In the genomic region with DNA sequence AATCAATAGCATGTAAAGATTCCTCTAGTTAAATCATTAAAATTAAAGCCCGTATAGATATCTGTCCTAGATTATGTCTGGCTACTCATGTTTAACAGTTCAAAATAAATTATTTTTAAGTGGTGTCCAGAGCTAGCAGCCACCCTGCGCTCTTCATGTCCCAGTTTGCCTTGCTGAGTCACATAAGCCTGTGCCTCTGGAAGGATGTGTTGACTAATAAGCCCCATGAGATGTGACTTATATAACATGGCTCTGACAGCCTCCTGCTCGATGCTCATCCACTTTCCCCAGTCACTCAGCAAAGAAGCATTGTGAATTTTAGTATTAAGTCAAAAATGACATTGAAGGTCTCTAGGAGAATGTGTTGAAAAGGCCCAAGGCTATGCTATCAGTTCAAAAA, we compare ENCODE assay signal across 31 mouse cellular contexts. TPM values are rescaled to one million over a fixed set of nuclear protein-coding genes. Genes with fewer than 3 reads are reported as not detected.
"Had no signal": no experiment of that assay in that cellular context is flagged by ENCODE, and none has a peak within 500 bp of the region (broad histone marks: within the 10 kb centered on the region; RNA-seq: fewer than 3 reads in every experiment).

No protein-coding gene starts in this region.

- H3K27ac ChIP-seq: gastrocnemius, adult 2 months; heart, embryonic 10.5 days; hindbrain, embryonic 10.5 days; hindbrain, embryonic 12.5 days; hindbrain, embryonic 14.5 days; intestine, embryonic 15.5 days; kidney, embryonic 15.5 days; kidney, postnatal 0 days; limb, embryonic 13.5 days; limb, embryonic 15.5 days; liver, embryonic 12.5 days; liver, embryonic 14.5 days had no signal

- H3K4me1 ChIP-seq: heart, embryonic 10.5 days; heart, embryonic 12.5 days; hindbrain, embryonic 12.5 days; intestine, embryonic 15.5 days; kidney, embryonic 15.5 days; limb, embryonic 13.5 days; limb, embryonic 15.5 days; liver, embryonic 12.5 days had no signal

- H3K27me3 ChIP-seq: heart, embryonic 12.5 days; hindbrain, embryonic 12.5 days; intestine, embryonic 15.5 days; kidney, embryonic 15.5 days; limb, embryonic 13.5 days; limb, embryonic 15.5 days; liver, embryonic 12.5 days had no signal

- ATAC-seq: hindbrain, embryonic 16.5 days; inflammation-experienced regulatory T-cells, adult 6 months; intestine, embryonic 15.5 days; intestine, postnatal 0 days; liver, embryonic 12.5 days had no signal

- H3K9me3 ChIP-seq: heart, embryonic 10.5 days; heart, embryonic 12.5 days; hindbrain, embryonic 10.5 days; hindbrain, embryonic 12.5 days; intestine, embryonic 15.5 days; kidney, embryonic 15.5 days; limb, embryonic 15.5 days; liver, embryonic 12.5 days had no signal

- H3K4me3 ChIP-seq: gastrocnemius, adult 2 months; heart, embryonic 10.5 days; heart, embryonic 12.5 days; hindbrain, embryonic 10.5 days; hindbrain, embryonic 12.5 days; intestine, embryonic 15.5 days; kidney, embryonic 15.5 days; limb, embryonic 13.5 days; limb, embryonic 15.5 days; liver, embryonic 12.5 days had no signal

- H3K9ac ChIP-seq: heart, embryonic 12.5 days; hindbrain, embryonic 12.5 days; hindbrain, embryonic 14.5 days; intestine, embryonic 15.5 days; kidney, embryonic 15.5 days; limb, embryonic 13.5 days; limb, embryonic 15.5 days; liver, embryonic 12.5 days; liver, embryonic 14.5 days had no signal

- H3K36me3 ChIP-seq: heart, embryonic 10.5 days; heart, embryonic 12.5 days; hindbrain, embryonic 10.5 days; hindbrain, embryonic 12.5 days; intestine, embryonic 15.5 days; kidney, embryonic 15.5 days; limb, embryonic 13.5 days; limb, embryonic 15.5 days; liver, embryonic 12.5 days had no signal

- H3K4me2 ChIP-seq: heart, embryonic 12.5 days; hindbrain, embryonic 12.5 days; hindbrain, embryonic 14.5 days; intestine, embryonic 15.5 days; kidney, embryonic 15.5 days; limb, embryonic 13.5 days; limb, embryonic 15.5 days; liver, embryonic 12.5 days had no signal

- DNase-seq: gastrocnemius, adult 2 months; gastrocnemius, postnatal 10 days; gastrocnemius, postnatal 25 days; heart, adult 18-20 months; heart, postnatal 10 days; heart, postnatal 4 days; kidney, adult 2 months; kidney, adult 9 months; kidney, postnatal 14 days; kidney, postnatal 36 days; layer of hippocampus, adult 9-11 months; layer of hippocampus, postnatal 36 days; left cerebral cortex, postnatal 4 days had no signal

RNA-seq across cellular contexts. Expression of gene Unc80, which starts 10.4 kb away (rescaled TPM):
- total RNA-seq: gastrocnemius, adult 2 months; gastrocnemius, postnatal 4 days; granulocyte monocyte progenitor cell, adult 5-6 weeks had no signal
- polyA plus RNA-seq: heart, embryonic 10.5 days; liver, adult 2 months; liver, embryonic 12.5 days had no signal
